Mouse (Mus musculus): ENCODE data around the gene Nat8l. TPM values are rescaled to one million over a fixed set of nuclear protein-coding genes. Genes with fewer than 3 reads are reported as not detected.
A peak's percentile ranks its signal among the peaks of the same experiment; 100 is the strongest.

Nat8l gene
- total and polyA plus RNA-seq, 3 experiments: 0.04 TPM; not detected in 2

DNA sequence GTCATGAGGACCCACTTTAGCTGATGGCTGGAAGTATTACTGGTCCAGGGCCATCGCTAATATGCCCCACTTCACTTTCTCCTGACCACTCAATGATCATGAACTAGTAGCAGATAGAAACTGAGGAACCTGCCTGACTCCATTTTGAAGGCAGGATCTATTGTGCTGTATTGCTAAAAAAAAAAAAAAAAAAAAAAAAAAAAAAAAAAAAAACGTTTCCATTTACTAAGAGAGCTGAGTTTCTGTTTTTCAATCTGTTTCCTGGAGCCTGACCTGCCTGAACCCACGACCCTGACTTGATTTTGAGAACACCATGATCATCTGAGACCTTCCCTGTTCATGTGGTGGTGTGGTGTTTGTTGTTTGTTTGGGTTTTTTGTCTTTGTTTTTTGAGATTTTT, 19.5 kb upstream of the Nat8l start:
- no peak for DNase-seq (ENCODE audit: extremely low read depth)
- Histone ChIP-seq H3K27ac (ENCODE audit: insufficient read depth, low read depth) (no peak overlapping the region), H3K36me3 (replicated peaks in 1 of 2; ENCODE audit: control insufficient read depth in 1 of 2, insufficient read depth in 1 of 2, low read length in 1 of 2) (no peaks in the 10 kb centered on the region), H3K9ac (ENCODE audit: insufficient read depth, low read depth) (no peak overlapping the region), H3K27me3 (replicated peaks) (no peaks in the 10 kb centered on the region), H3K4me3 (replicated peaks in 1 of 3; ENCODE audit: low read depth in 2 of 3, low read length in 2 of 3, poor library complexity in 1 of 3) (no peak overlapping the region), H3K9me3 (replicated peaks; ENCODE audit: low read length) (no peaks in the 10 kb centered on the region), H3K4me1 (ENCODE audit: control insufficient read depth in 1 of 2, insufficient read depth in 2 of 2) (no peaks in the 10 kb centered on the region), H3K4me2 (ENCODE audit: insufficient read depth, low read depth, poor library complexity, severe bottlenecking) (no peak overlapping the region), H3K79me2 (replicated peaks; ENCODE audit: control insufficient read depth, extremely low read depth, insufficient read depth, poor library complexity, severe bottlenecking) (no peaks in the 10 kb centered on the region)
- TF ChIP-seq UBTF (IDR thresholded peaks at IDR 0.05; ENCODE audit: low read depth, low read length) (no peak), ZNF384 (IDR thresholded peaks at IDR 0.05; ENCODE audit: low read depth, low read length) (peak; percentile 89)
- in situ Hi-C loops (cut with MboI; ENCODE audit: low pct_ligation_motif_present, low pct_unique_long_range_greater_than_20kb, low sequenced_read_pairs) (no loop called here), dilution Hi-C loops (cut with MboI; ENCODE audit: extremely low pct_ligation_motif_present, extremely low pct_unique_long_range_greater_than_20kb, low sequenced_read_pairs) (no loop called here)

DNA sequence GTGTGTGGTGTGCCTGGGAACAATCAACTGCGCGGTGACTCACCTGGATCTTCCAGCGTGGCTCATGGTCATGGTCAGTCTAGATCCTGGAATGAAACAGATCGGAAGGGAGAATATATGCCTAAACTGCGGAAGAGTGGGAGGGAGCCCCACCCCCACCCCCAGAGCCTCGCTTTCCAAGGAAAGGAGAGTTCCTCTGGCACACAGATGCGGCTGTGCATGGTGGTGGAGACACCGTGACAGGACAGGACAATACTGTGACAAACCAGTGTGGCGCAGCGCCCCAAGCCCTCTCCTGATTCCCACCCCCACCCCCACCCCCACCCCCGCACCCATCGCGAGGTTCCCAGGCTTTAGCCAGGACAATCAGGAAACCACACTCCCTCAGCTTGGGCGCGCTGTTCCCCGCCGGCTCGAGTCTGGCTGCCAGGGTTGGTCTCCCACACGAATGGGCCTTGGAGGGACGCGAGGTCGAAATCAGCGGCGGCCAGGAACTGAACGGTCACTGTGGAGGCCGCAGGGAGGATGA, 13.0 kb upstream of the Nat8l start:
- Histone ChIP-seq H3K27me3 (replicated peaks) (no peaks in the 10 kb centered on the region), H3K27ac (ENCODE audit: insufficient read depth, low read depth) (no peak overlapping the region), H3K4me3 (replicated peaks in 1 of 3; ENCODE audit: low read depth in 2 of 3, low read length in 2 of 3, poor library complexity in 1 of 3) (no peak overlapping the region), H3K4me2 (ENCODE audit: insufficient read depth, low read depth, poor library complexity, severe bottlenecking) (no peak overlapping the region), H3K9me3 (replicated peaks; ENCODE audit: low read length) (peaks cover 8% of the 10 kb centered on the region), H3K4me1 (ENCODE audit: control insufficient read depth in 1 of 2, insufficient read depth in 2 of 2) (no peaks in the 10 kb centered on the region), H3K79me2 (replicated peaks; ENCODE audit: control insufficient read depth, extremely low read depth, insufficient read depth, poor library complexity, severe bottlenecking) (no peaks in the 10 kb centered on the region), H3K36me3 (replicated peaks in 1 of 2; ENCODE audit: control insufficient read depth in 1 of 2, insufficient read depth in 1 of 2, low read length in 1 of 2) (no peaks in the 10 kb centered on the region), H3K9ac (ENCODE audit: insufficient read depth, low read depth) (no peak overlapping the region)
- DNase-seq (ENCODE audit: extremely low read depth): no peak
- in situ Hi-C loops (cut with MboI; ENCODE audit: low pct_ligation_motif_present, low pct_unique_long_range_greater_than_20kb, low sequenced_read_pairs): no loop called here
- TF ChIP-seq USF2 (conservative IDR thresholded peaks at IDR 0.05; ENCODE audit: low read depth, low read length) (no peak), CHD1 (IDR thresholded peaks at IDR 0.05; ENCODE audit: low read depth, low read length) (no peak), RCOR1 (conservative IDR thresholded peaks at IDR 0.05; ENCODE audit: low read depth, low read length) (no peak), CTCF (conservative IDR thresholded peaks at IDR 0.05 in 1 of 2, IDR thresholded peaks at IDR 0.05 in 1 of 2; ENCODE audit: low read depth in 2 of 2, low read length in 2 of 2) (no peak), MAFK (IDR thresholded peaks at IDR 0.05; ENCODE audit: insufficient replicate concordance, low read length) (no peak), MEF2A (IDR thresholded peaks at IDR 0.05; ENCODE audit: borderline replicate concordance, low read depth, low read length) (no peak), POLR2AphosphoS2 (IDR thresholded peaks at IDR 0.05; ENCODE audit: low read depth, low read length) (no peak), UBTF (IDR thresholded peaks at IDR 0.05; ENCODE audit: low read depth, low read length) (no peak), TBP (conservative IDR thresholded peaks at IDR 0.05; ENCODE audit: low read depth, low read length) (no peak), SIN3A (IDR thresholded peaks at IDR 0.05; ENCODE audit: low read length) (no peak), CHD2 (IDR thresholded peaks at IDR 0.05; ENCODE audit: low read length) (no peak)
- dilution Hi-C loops (cut with MboI; ENCODE audit: extremely low pct_ligation_motif_present, extremely low pct_unique_long_range_greater_than_20kb, low sequenced_read_pairs): no loop called here

DNA sequence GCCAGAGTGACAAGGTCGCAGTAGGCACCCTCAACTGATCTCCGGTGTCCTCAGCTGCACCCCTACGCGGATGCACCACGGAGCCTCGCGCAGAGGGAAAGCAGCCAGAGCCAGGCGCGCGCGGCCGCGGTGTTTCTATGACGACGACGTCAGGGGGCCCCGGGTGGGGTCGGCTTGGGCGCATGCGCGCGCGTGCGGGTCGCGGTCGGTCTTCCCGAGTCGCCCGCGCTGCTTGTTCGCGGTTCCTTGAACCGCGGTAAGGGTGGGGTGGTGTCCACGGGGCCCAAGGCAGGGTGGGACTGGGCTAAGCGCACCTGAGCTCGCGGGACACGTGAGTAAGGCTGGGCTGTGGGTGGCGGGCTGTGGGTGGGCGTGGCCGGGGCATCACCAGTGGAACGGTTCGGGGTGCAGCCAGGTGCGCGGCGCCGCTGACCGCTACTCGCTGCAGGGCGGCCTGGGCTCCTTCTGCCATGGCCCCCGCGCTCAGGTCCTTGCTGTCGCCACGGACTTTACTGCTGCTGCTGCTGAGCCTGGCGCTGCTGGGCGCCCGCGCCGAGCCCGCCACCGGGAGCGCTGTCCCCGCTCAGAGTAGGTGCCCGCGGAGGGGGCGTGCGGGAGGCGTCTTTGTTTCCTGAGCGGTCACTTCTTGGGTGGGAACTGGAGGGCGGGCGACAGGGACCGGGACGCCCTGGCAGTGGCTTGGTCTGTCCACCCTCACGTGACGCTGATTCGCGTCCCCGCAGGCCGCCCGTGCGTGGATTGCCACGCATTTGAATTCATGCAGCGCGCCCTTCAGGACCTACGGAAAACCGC, 12.3 kb upstream of the Nat8l start, which contains the start of gene Gm1673:
Gene Gm1673 (plus strand): TSS at position 125 of the 813 bp plus-strand sequence.
- Histone ChIP-seq H3K4me3 (replicated peaks in 1 of 3; ENCODE audit: low read depth in 2 of 3, low read length in 2 of 3, poor library complexity in 1 of 3) (no peak within 1 kb of the TSS), H3K27me3 (replicated peaks) (no peaks in the 10 kb centered on the region), H3K9ac (ENCODE audit: insufficient read depth, low read depth) (no peak within 1 kb of the TSS), H3K4me2 (ENCODE audit: insufficient read depth, low read depth, poor library complexity, severe bottlenecking) (no peak within 1 kb of the TSS), H3K36me3 (replicated peaks in 1 of 2; ENCODE audit: control insufficient read depth in 1 of 2, insufficient read depth in 1 of 2, low read length in 1 of 2) (no peaks in the 10 kb centered on the region), H3K4me1 (ENCODE audit: control insufficient read depth in 1 of 2, insufficient read depth in 2 of 2) (no peaks in the 10 kb centered on the region), H3K27ac (ENCODE audit: insufficient read depth, low read depth) (no peak within 1 kb of the TSS), H3K9me3 (replicated peaks; ENCODE audit: low read length) (peaks cover 8% of the 10 kb centered on the region), H3K79me2 (replicated peaks; ENCODE audit: control insufficient read depth, extremely low read depth, insufficient read depth, poor library complexity, severe bottlenecking) (no peaks in the 10 kb centered on the region)
- no peak for TF ChIP-seq UBTF (IDR thresholded peaks at IDR 0.05; ENCODE audit: low read depth, low read length)
- no peak for TF ChIP-seq MAFK (IDR thresholded peaks at IDR 0.05; ENCODE audit: insufficient replicate concordance, low read length)
- TF ChIP-seq MEF2A (IDR thresholded peaks at IDR 0.05; ENCODE audit: borderline replicate concordance, low read depth, low read length): no peak
- no peak for TF ChIP-seq POLR2AphosphoS2 (IDR thresholded peaks at IDR 0.05; ENCODE audit: low read depth, low read length)
- no peak for TF ChIP-seq NRF1 (IDR thresholded peaks at IDR 0.05; ENCODE audit: low read depth, low read length)
- no peak for TF ChIP-seq SIN3A (IDR thresholded peaks at IDR 0.05; ENCODE audit: low read length)
- no peak for TF ChIP-seq MAZ (IDR thresholded peaks at IDR 0.05; ENCODE audit: low read depth, low read length)
- TF ChIP-seq ZNF384 (IDR thresholded peaks at IDR 0.05; ENCODE audit: low read depth, low read length): no peak
- no peak for TF ChIP-seq CHD2 (IDR thresholded peaks at IDR 0.05; ENCODE audit: low read length)
- no peak for TF ChIP-seq RAD21 (IDR thresholded peaks at IDR 0.05; ENCODE audit: low read depth, low read length)
- TF ChIP-seq CTCF (conservative IDR thresholded peaks at IDR 0.05 in 1 of 2, IDR thresholded peaks at IDR 0.05 in 1 of 2; ENCODE audit: low read depth in 2 of 2, low read length in 2 of 2): no peak
- TF ChIP-seq PAX5 (IDR thresholded peaks at IDR 0.05; ENCODE audit: low read length): no peak
- dilution Hi-C loops (cut with MboI; ENCODE audit: extremely low pct_ligation_motif_present, extremely low pct_unique_long_range_greater_than_20kb, low sequenced_read_pairs): no loop called here
- in situ Hi-C loops (cut with MboI; ENCODE audit: low pct_ligation_motif_present, low pct_unique_long_range_greater_than_20kb, low sequenced_read_pairs): no loop called here
- no peak for DNase-seq (ENCODE audit: extremely low read depth)
